Mouse (Mus musculus): Measurements from ENCODE around the gene Hoxc4. TPM values are rescaled to one million over a fixed set of nuclear protein-coding genes. Genes with fewer than 3 reads are reported as not detected.

Hoxc4 gene
- polyA plus RNA-seq, 1 experiment from 2014 or later = 1.4 TPM

GRCm38 (mm10) chr15:103006326-103006725 lies 12.4 kb upstream of the Hoxc4 start:
- no peak overlapping the region for H3K27ac ChIP-seq (ENCODE audit: low read length)
- H3K36me3 ChIP-seq (ENCODE audit: control insufficient read depth, insufficient read depth, low read length) = no peaks in the 10 kb centered on the region
- H3K9me3 ChIP-seq (ENCODE audit: control insufficient read depth, low read length) = no peaks in the 10 kb centered on the region
- H3K4me1 ChIP-seq (replicated peaks; ENCODE audit: control insufficient read depth, insufficient read depth, low read length) = no peaks in the 10 kb centered on the region
- no peak overlapping the region for H3K9ac ChIP-seq (ENCODE audit: low read length)
- H3K4me3 ChIP-seq (ENCODE audit: low read length) = no peak overlapping the region
- peaks cover 98% of the 10 kb centered on the region for H3K27me3 ChIP-seq (ENCODE audit: control insufficient read depth, insufficient read depth, low read depth, low read length)
- no peak for ATAC-seq (ENCODE audit: low read depth)
- H3K4me2 ChIP-seq (ENCODE audit: low read depth, low read length) = no peak overlapping the region
- 23% methylated on average over 1 of the region's 1 CpGs for WGBS

- Histone ChIP-seq H3K4me2 (ENCODE audit: low read depth, low read length) (no peak overlapping the region), H3K27ac (ENCODE audit: low read length) (no peak overlapping the region), H3K9ac (ENCODE audit: low read length) (no peak overlapping the region), H3K4me3 (ENCODE audit: low read length) (no peak overlapping the region), H3K27me3 (ENCODE audit: control insufficient read depth, insufficient read depth, low read depth, low read length) (peaks cover 97% of the 10 kb centered on the region), H3K9me3 (ENCODE audit: control insufficient read depth, low read length) (no peaks in the 10 kb centered on the region), H3K4me1 (replicated peaks; ENCODE audit: control insufficient read depth, insufficient read depth, low read length) (no peaks in the 10 kb centered on the region), H3K36me3 (ENCODE audit: control insufficient read depth, insufficient read depth, low read length) (no peaks in the 10 kb centered on the region)
- ATAC-seq (ENCODE audit: low read depth) = no peak
- WGBS = 3% methylated on average over 27 of the region's 27 CpGs
These were observed 9.2 kb upstream of the Hoxc4 start for GRCm38 (mm10) chr15:103009265-103010111.

- no peaks in the 10 kb centered on the region for H3K4me1 ChIP-seq (replicated peaks; ENCODE audit: control insufficient read depth, insufficient read depth, low read length)
- ATAC-seq (ENCODE audit: low read depth) = no peak
- no peaks in the 10 kb centered on the region for H3K9me3 ChIP-seq (ENCODE audit: control insufficient read depth, low read length)
- H3K27me3 ChIP-seq (ENCODE audit: control insufficient read depth, insufficient read depth, low read depth, low read length) = peaks cover 97% of the 10 kb centered on the region
- no peak overlapping the region for H3K4me2 ChIP-seq (ENCODE audit: low read depth, low read length)
- WGBS = 3% methylated on average over 31 of the region's 31 CpGs
- H3K36me3 ChIP-seq (ENCODE audit: control insufficient read depth, insufficient read depth, low read length) = no peaks in the 10 kb centered on the region
- H3K9ac ChIP-seq (ENCODE audit: low read length) = no peak overlapping the region
- H3K27ac ChIP-seq (ENCODE audit: low read length) = no peak overlapping the region
- no peak overlapping the region for H3K4me3 ChIP-seq (ENCODE audit: low read length)
These were observed 8.5 kb upstream of the Hoxc4 start for GRCm38 (mm10) chr15:103010112-103010846.

GRCm38 (mm10) chr15:103010847-103011555 lies 7.7 kb upstream of the Hoxc4 start:
- H3K4me2 ChIP-seq (ENCODE audit: low read depth, low read length) = no peak overlapping the region
- WGBS = 9% methylated on average over 28 of the region's 28 CpGs

GRCm38 (mm10) chr15:103011928-103012486 lies 6.7 kb upstream of the Hoxc4 start:
- ATAC-seq (ENCODE audit: low read depth) = no peak
- Histone ChIP-seq H3K4me1 (replicated peaks; ENCODE audit: control insufficient read depth, insufficient read depth, low read length) (no peaks in the 10 kb centered on the region), H3K4me2 (ENCODE audit: low read depth, low read length) (no peak overlapping the region), H3K4me3 (ENCODE audit: low read length) (no peak overlapping the region), H3K9me3 (ENCODE audit: control insufficient read depth, low read length) (no peaks in the 10 kb centered on the region), H3K9ac (ENCODE audit: low read length) (no peak overlapping the region), H3K27me3 (ENCODE audit: control insufficient read depth, insufficient read depth, low read depth, low read length) (peaks cover 97% of the 10 kb centered on the region), H3K36me3 (ENCODE audit: control insufficient read depth, insufficient read depth, low read length) (no peaks in the 10 kb centered on the region), H3K27ac (ENCODE audit: low read length) (no peak overlapping the region)
- 8% methylated on average over 26 of the region's 26 CpGs for WGBS

More at GRCm38 (mm10) chr15:103010847-103011555, 7.7 kb upstream of the Hoxc4 start:
- Histone ChIP-seq H3K27ac (ENCODE audit: low read length) (no peak overlapping the region), H3K27me3 (ENCODE audit: control insufficient read depth, insufficient read depth, low read depth, low read length) (peaks cover 97% of the 10 kb centered on the region), H3K9ac (ENCODE audit: low read length) (no peak overlapping the region), H3K4me3 (ENCODE audit: low read length) (no peak overlapping the region), H3K36me3 (ENCODE audit: control insufficient read depth, insufficient read depth, low read length) (no peaks in the 10 kb centered on the region), H3K4me1 (replicated peaks; ENCODE audit: control insufficient read depth, insufficient read depth, low read length) (no peaks in the 10 kb centered on the region), H3K9me3 (ENCODE audit: control insufficient read depth, low read length) (no peaks in the 10 kb centered on the region)
- ATAC-seq (ENCODE audit: low read depth) = no peak

GRCm38 (mm10) chr15:103013238-103013984 lies 5.3 kb upstream of the Hoxc4 start:
- Histone ChIP-seq H3K4me2 (ENCODE audit: low read depth, low read length) (peak overlapping the region; percentile 43), H3K9ac (ENCODE audit: low read length) (no peak overlapping the region), H3K4me3 (ENCODE audit: low read length) (peak overlapping the region; percentile 37), H3K27ac (ENCODE audit: low read length) (no peak overlapping the region), H3K4me1 (replicated peaks; ENCODE audit: control insufficient read depth, insufficient read depth, low read length) (no peaks in the 10 kb centered on the region), H3K9me3 (ENCODE audit: control insufficient read depth, low read length) (no peaks in the 10 kb centered on the region), H3K36me3 (ENCODE audit: control insufficient read depth, insufficient read depth, low read length) (no peaks in the 10 kb centered on the region), H3K27me3 (ENCODE audit: control insufficient read depth, insufficient read depth, low read depth, low read length) (peaks cover 97% of the 10 kb centered on the region)
- WGBS = 6% methylated on average over 17 of the region's 17 CpGs
- peak; percentile 26; the same call in 1 of the 2 replicates for ATAC-seq (ENCODE audit: low read depth)

GRCm38 (mm10) chr15:103014166-103015008 lies 4.3 kb upstream of the Hoxc4 start:
- H3K4me2 ChIP-seq (ENCODE audit: low read depth, low read length) = peak overlapping the region; percentile 43
- peaks cover 97% of the 10 kb centered on the region for H3K27me3 ChIP-seq (ENCODE audit: control insufficient read depth, insufficient read depth, low read depth, low read length)
- no peak overlapping the region for H3K27ac ChIP-seq (ENCODE audit: low read length)
- WGBS = under 1% methylated on average over 43 of the region's 57 CpGs
- H3K4me3 ChIP-seq (ENCODE audit: low read length) = peak overlapping the region; percentile 37
- H3K36me3 ChIP-seq (ENCODE audit: control insufficient read depth, insufficient read depth, low read length) = no peaks in the 10 kb centered on the region
- no peaks in the 10 kb centered on the region for H3K9me3 ChIP-seq (ENCODE audit: control insufficient read depth, low read length)
- no peaks in the 10 kb centered on the region for H3K4me1 ChIP-seq (replicated peaks; ENCODE audit: control insufficient read depth, insufficient read depth, low read length)
- no peak overlapping the region for H3K9ac ChIP-seq (ENCODE audit: low read length)
- ATAC-seq (ENCODE audit: low read depth) = peak; percentile 57

- Histone ChIP-seq H3K4me2 (ENCODE audit: low read depth, low read length) (peak overlapping the region; percentile 43), H3K9me3 (ENCODE audit: control insufficient read depth, low read length) (no peaks in the 10 kb centered on the region), H3K36me3 (ENCODE audit: control insufficient read depth, insufficient read depth, low read length) (no peaks in the 10 kb centered on the region), H3K9ac (ENCODE audit: low read length) (no peak overlapping the region), H3K27me3 (ENCODE audit: control insufficient read depth, insufficient read depth, low read depth, low read length) (peaks cover 97% of the 10 kb centered on the region), H3K4me3 (ENCODE audit: low read length) (peak overlapping the region; percentile 37; the same call in 1 of the 2 replicates), H3K4me1 (replicated peaks; ENCODE audit: control insufficient read depth, insufficient read depth, low read length) (no peaks in the 10 kb centered on the region), H3K27ac (ENCODE audit: low read length) (no peak overlapping the region)
- no peak for ATAC-seq (ENCODE audit: low read depth)
- WGBS = 3% methylated on average over 24 of the region's 28 CpGs
These were observed 3.7 kb upstream of the Hoxc4 start for GRCm38 (mm10) chr15:103015009-103015399.
